Mouse (Mus musculus): ENCODE measurements around the gene Sox5. TPM values are rescaled to one million over a fixed set of nuclear protein-coding genes. Genes with fewer than 3 reads are reported as not detected.

The Sox5 gene
- polyA plus RNA-seq, 1 experiment from 2014 or later = 22.9 TPM

GRCm38 (mm10) chr6:144151075-144151474 is 630.7 kb downstream of the Sox5 start:
- H3K9ac ChIP-seq (ENCODE audit: low read length) = no peak overlapping the region
- ATAC-seq (ENCODE audit: low read depth) = no peak
- H3K27me3 ChIP-seq (ENCODE audit: control insufficient read depth, insufficient read depth, low read depth, low read length) = no peaks in the 10 kb centered on the region
- H3K27ac ChIP-seq (ENCODE audit: low read length) = no peak overlapping the region
- no peaks in the 10 kb centered on the region for H3K36me3 ChIP-seq (ENCODE audit: control insufficient read depth, insufficient read depth, low read length)
- H3K9me3 ChIP-seq (ENCODE audit: control insufficient read depth, low read length) = no peaks in the 10 kb centered on the region
- no peaks in the 10 kb centered on the region; the same call in 1 of the 2 replicates for H3K4me1 ChIP-seq (replicated peaks; ENCODE audit: control insufficient read depth, insufficient read depth, low read length)
- 79% methylated on average over 10 of the region's 10 CpGs for WGBS
- H3K4me3 ChIP-seq (ENCODE audit: low read length) = no peak overlapping the region
- no peak overlapping the region for H3K4me2 ChIP-seq (ENCODE audit: low read depth, low read length)

GRCm38 (mm10) chr6:144137397-144137796 is 644.4 kb downstream of the Sox5 start:
- Histone ChIP-seq H3K27ac (ENCODE audit: low read length) (no peak overlapping the region), H3K9me3 (ENCODE audit: control insufficient read depth, low read length) (no peaks in the 10 kb centered on the region), H3K9ac (ENCODE audit: low read length) (no peak overlapping the region), H3K4me1 (replicated peaks; ENCODE audit: control insufficient read depth, insufficient read depth, low read length) (no peaks in the 10 kb centered on the region), H3K27me3 (ENCODE audit: control insufficient read depth, insufficient read depth, low read depth, low read length) (no peaks in the 10 kb centered on the region), H3K4me3 (ENCODE audit: low read length) (no peak overlapping the region), H3K36me3 (ENCODE audit: control insufficient read depth, insufficient read depth, low read length) (no peaks in the 10 kb centered on the region), H3K4me2 (ENCODE audit: low read depth, low read length) (no peak overlapping the region)
- 80% methylated on average over 5 of the region's 5 CpGs for WGBS
- ATAC-seq (ENCODE audit: low read depth) = no peak

DNA sequence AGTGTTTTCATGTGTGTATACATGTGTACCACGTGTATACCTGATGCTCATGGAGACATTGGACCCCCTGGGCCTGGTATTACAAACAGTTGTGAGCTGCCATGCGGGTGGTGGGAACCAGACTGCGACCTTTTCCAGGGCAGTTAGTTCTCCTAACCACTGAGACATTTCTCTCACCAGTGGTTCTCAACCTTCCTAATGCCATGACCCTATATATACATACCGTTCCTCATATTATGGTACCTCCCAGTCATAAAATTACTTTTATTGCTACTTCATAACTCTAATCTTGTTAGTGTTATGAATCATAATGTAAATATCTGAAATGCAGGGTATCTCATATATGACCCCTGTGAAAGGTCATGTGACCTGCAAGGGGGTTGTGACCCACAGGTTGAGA is 644.9 kb downstream of the Sox5 start:
- Histone ChIP-seq H3K27me3 (ENCODE audit: control insufficient read depth, insufficient read depth, low read depth, low read length) (no peaks in the 10 kb centered on the region), H3K4me1 (replicated peaks; ENCODE audit: control insufficient read depth, insufficient read depth, low read length) (no peaks in the 10 kb centered on the region), H3K36me3 (ENCODE audit: control insufficient read depth, insufficient read depth, low read length) (no peaks in the 10 kb centered on the region), H3K9me3 (ENCODE audit: control insufficient read depth, low read length) (no peaks in the 10 kb centered on the region), H3K9ac (ENCODE audit: low read length) (no peak overlapping the region), H3K4me2 (ENCODE audit: low read depth, low read length) (no peak overlapping the region), H3K4me3 (ENCODE audit: low read length) (no peak overlapping the region), H3K27ac (ENCODE audit: low read length) (no peak overlapping the region)
- 85% methylated on average over 4 of the region's 4 CpGs for WGBS
- no peak for ATAC-seq (ENCODE audit: low read depth)

- no peaks in the 10 kb centered on the region for H3K4me1 ChIP-seq (replicated peaks; ENCODE audit: control insufficient read depth, insufficient read depth, low read length)
Measured at GRCm38 (mm10) chr6:144129927-144130326, 651.9 kb downstream of the Sox5 start.

DNA sequence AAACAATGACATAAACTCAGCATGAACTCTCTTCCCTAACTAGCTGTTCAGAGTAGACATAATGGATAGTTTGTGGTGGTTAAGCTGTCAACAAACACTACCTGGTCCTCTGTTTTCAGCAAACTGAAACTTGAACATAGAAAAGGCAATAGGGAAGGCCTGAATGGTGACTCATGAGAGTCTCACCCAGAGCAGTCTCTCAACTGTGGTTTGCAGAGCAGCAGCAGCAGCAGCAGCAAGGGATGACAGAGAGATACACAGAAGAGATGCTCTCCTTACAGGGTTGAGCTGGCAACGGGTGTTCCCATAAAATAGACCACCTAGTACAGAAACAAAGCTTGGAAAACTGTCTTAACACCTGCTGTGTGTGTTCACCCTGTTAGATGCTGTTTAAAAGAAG is 661.8 kb downstream of the Sox5 start:
- ATAC-seq (ENCODE audit: low read depth) = no peak
- no peaks in the 10 kb centered on the region for H3K36me3 ChIP-seq (ENCODE audit: control insufficient read depth, insufficient read depth, low read length)

More at GRCm38 (mm10) chr6:144129927-144130326, 651.9 kb downstream of the Sox5 start:
- Histone ChIP-seq H3K9me3 (ENCODE audit: control insufficient read depth, low read length) (no peaks in the 10 kb centered on the region), H3K4me2 (ENCODE audit: low read depth, low read length) (no peak overlapping the region), H3K27ac (ENCODE audit: low read length) (no peak overlapping the region), H3K4me3 (ENCODE audit: low read length) (no peak overlapping the region), H3K27me3 (ENCODE audit: control insufficient read depth, insufficient read depth, low read depth, low read length) (no peaks in the 10 kb centered on the region), H3K36me3 (ENCODE audit: control insufficient read depth, insufficient read depth, low read length) (no peaks in the 10 kb centered on the region), H3K9ac (ENCODE audit: low read length) (no peak overlapping the region)
- ATAC-seq (ENCODE audit: low read depth) = no peak
- WGBS = 93% methylated on average over 12 of the region's 12 CpGs

GRCm38 (mm10) chr6:144116646-144117045 is 665.1 kb downstream of the Sox5 start:
- Histone ChIP-seq H3K4me2 (ENCODE audit: low read depth, low read length) (no peak overlapping the region), H3K9ac (ENCODE audit: low read length) (no peak overlapping the region), H3K4me1 (replicated peaks; ENCODE audit: control insufficient read depth, insufficient read depth, low read length) (no peaks in the 10 kb centered on the region), H3K9me3 (ENCODE audit: control insufficient read depth, low read length) (no peaks in the 10 kb centered on the region), H3K27ac (ENCODE audit: low read length) (no peak overlapping the region), H3K36me3 (ENCODE audit: control insufficient read depth, insufficient read depth, low read length) (no peaks in the 10 kb centered on the region), H3K27me3 (ENCODE audit: control insufficient read depth, insufficient read depth, low read depth, low read length) (no peaks in the 10 kb centered on the region), H3K4me3 (ENCODE audit: low read length) (no peak overlapping the region)
- WGBS = 53% methylated on average over 6 of the region's 6 CpGs
- no peak for ATAC-seq (ENCODE audit: low read depth)

More for the DNA sequence above, 661.8 kb downstream of the Sox5 start:
- WGBS = 70% methylated on average over 1 of the region's 1 CpGs
- no peak overlapping the region for H3K4me2 ChIP-seq (ENCODE audit: low read depth, low read length)
- H3K4me1 ChIP-seq (replicated peaks; ENCODE audit: control insufficient read depth, insufficient read depth, low read length) = no peaks in the 10 kb centered on the region
- H3K9me3 ChIP-seq (ENCODE audit: control insufficient read depth, low read length) = no peaks in the 10 kb centered on the region
- H3K27me3 ChIP-seq (ENCODE audit: control insufficient read depth, insufficient read depth, low read depth, low read length) = no peaks in the 10 kb centered on the region
- no peak overlapping the region for H3K9ac ChIP-seq (ENCODE audit: low read length)
- no peak overlapping the region for H3K27ac ChIP-seq (ENCODE audit: low read length)
- H3K4me3 ChIP-seq (ENCODE audit: low read length) = no peak overlapping the region

GRCm38 (mm10) chr6:144111561-144111960 is 670.2 kb downstream of the Sox5 start:
- H3K36me3 ChIP-seq (ENCODE audit: control insufficient read depth, insufficient read depth, low read length) = no peaks in the 10 kb centered on the region
- H3K4me1 ChIP-seq (replicated peaks; ENCODE audit: control insufficient read depth, insufficient read depth, low read length) = no peaks in the 10 kb centered on the region; the same call in 1 of the 2 replicates
- H3K4me3 ChIP-seq (ENCODE audit: low read length) = no peak overlapping the region
- no peaks in the 10 kb centered on the region for H3K9me3 ChIP-seq (ENCODE audit: control insufficient read depth, low read length)
- WGBS = 83% methylated on average over 6 of the region's 6 CpGs
- ATAC-seq (ENCODE audit: low read depth) = no peak
- no peak overlapping the region for H3K9ac ChIP-seq (ENCODE audit: low read length)
- no peak overlapping the region for H3K27ac ChIP-seq (ENCODE audit: low read length)
- H3K27me3 ChIP-seq (ENCODE audit: control insufficient read depth, insufficient read depth, low read depth, low read length) = no peaks in the 10 kb centered on the region
- H3K4me2 ChIP-seq (ENCODE audit: low read depth, low read length) = no peak overlapping the region

DNA sequence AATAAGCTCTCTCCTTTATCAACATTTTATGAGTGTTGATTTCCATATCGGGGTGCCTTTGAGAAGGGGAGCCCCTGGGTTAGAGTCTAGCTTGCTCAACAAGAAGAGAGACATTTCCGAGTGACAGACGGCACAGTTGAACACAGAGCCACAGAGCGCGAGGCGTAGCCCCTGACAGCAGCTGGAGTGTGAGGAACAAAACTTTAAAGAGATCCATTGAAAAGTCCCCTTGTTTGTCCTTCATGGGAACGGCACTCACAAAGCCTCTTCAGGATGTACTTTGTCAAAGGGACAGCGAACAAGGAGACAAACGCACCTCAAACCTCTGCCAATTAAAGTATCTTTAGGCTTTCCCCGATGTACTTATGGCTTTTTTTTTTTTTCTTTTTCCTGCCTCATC is 674.9 kb downstream of the Sox5 start:
- H3K9me3 ChIP-seq (ENCODE audit: control insufficient read depth, low read length) = no peaks in the 10 kb centered on the region
- no peak overlapping the region for H3K4me2 ChIP-seq (ENCODE audit: low read depth, low read length)
- WGBS = 23% methylated on average over 10 of the region's 10 CpGs

DNA sequence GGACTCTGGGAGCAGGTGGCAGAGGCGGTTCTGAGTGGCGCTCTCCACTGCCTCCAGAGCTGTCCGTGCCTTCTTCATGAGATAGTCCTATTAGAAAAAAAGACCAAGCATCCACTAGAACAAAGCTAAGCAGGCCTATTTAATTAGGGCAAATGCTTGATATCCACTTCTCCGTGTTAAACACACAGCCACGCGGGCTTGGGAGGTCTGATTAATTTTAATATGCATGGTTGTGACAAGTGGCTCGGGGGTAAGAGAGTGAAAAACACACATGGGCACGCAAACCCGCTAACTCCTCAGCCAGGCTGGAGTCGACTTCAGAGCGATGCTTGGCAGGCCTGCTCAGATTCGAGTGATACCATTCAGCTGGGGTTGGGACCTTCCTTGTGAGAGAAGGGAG is 676.1 kb downstream of the Sox5 start:
- Histone ChIP-seq H3K27me3 (ENCODE audit: control insufficient read depth, insufficient read depth, low read depth, low read length) (no peaks in the 10 kb centered on the region), H3K4me2 (ENCODE audit: low read depth, low read length) (no peak overlapping the region), H3K9me3 (ENCODE audit: control insufficient read depth, low read length) (peaks cover 3% of the 10 kb centered on the region; the same call in 1 of the 2 replicates), H3K4me3 (ENCODE audit: low read length) (no peak overlapping the region), H3K27ac (ENCODE audit: low read length) (no peak overlapping the region), H3K9ac (ENCODE audit: low read length) (no peak overlapping the region), H3K36me3 (ENCODE audit: control insufficient read depth, insufficient read depth, low read length) (no peaks in the 10 kb centered on the region), H3K4me1 (replicated peaks; ENCODE audit: control insufficient read depth, insufficient read depth, low read length) (no peaks in the 10 kb centered on the region; the same call in 1 of the 2 replicates)
- WGBS = 84% methylated on average over 12 of the region's 12 CpGs
- ATAC-seq (ENCODE audit: low read depth) = no peak

More for the DNA sequence above, 674.9 kb downstream of the Sox5 start:
- Histone ChIP-seq H3K4me1 (replicated peaks; ENCODE audit: control insufficient read depth, insufficient read depth, low read length) (no peaks in the 10 kb centered on the region; the same call in 1 of the 2 replicates), H3K27ac (ENCODE audit: low read length) (no peak overlapping the region), H3K36me3 (ENCODE audit: control insufficient read depth, insufficient read depth, low read length) (no peaks in the 10 kb centered on the region), H3K4me3 (ENCODE audit: low read length) (no peak overlapping the region), H3K27me3 (ENCODE audit: control insufficient read depth, insufficient read depth, low read depth, low read length) (no peaks in the 10 kb centered on the region), H3K9ac (ENCODE audit: low read length) (no peak overlapping the region)
- no peak for ATAC-seq (ENCODE audit: low read depth)

- H3K9ac ChIP-seq (ENCODE audit: low read length) = no peak overlapping the region
- H3K9me3 ChIP-seq (ENCODE audit: control insufficient read depth, low read length) = peaks cover 3% of the 10 kb centered on the region; the same call in 1 of the 2 replicates
- WGBS = 83% methylated on average over 6 of the region's 6 CpGs
- no peak overlapping the region for H3K4me3 ChIP-seq (ENCODE audit: low read length)
- H3K36me3 ChIP-seq (ENCODE audit: control insufficient read depth, insufficient read depth, low read length) = no peaks in the 10 kb centered on the region
- no peak overlapping the region for H3K27ac ChIP-seq (ENCODE audit: low read length)
- no peaks in the 10 kb centered on the region for H3K27me3 ChIP-seq (ENCODE audit: control insufficient read depth, insufficient read depth, low read depth, low read length)
- no peaks in the 10 kb centered on the region; the same call in 1 of the 2 replicates for H3K4me1 ChIP-seq (replicated peaks; ENCODE audit: control insufficient read depth, insufficient read depth, low read length)
- ATAC-seq (ENCODE audit: low read depth) = no peak
- no peak overlapping the region for H3K4me2 ChIP-seq (ENCODE audit: low read depth, low read length)
Measured at GRCm38 (mm10) chr6:144103612-144104011, 678.2 kb downstream of the Sox5 start.
